Mouse (Mus musculus): ENCODE measurements at regions not wholly inside any gene's neighbourhood (a gene's known extent, or its start where the extent isn't known, plus 50 kb on each side); places are given as distances from the start of the nearest gene placed in this dataset.

GRCm38 (mm10) chr12:32761055-32761454, 58.3 kb upstream of the Nampt start:
- Histone ChIP-seq H3K27me3 (no peaks in the 10 kb centered on the region), H3K36me3 (no peaks in the 10 kb centered on the region), H3K27ac (no peak overlapping the region), H3K4me3 (no peak overlapping the region), H3K4me1 (no peaks in the 10 kb centered on the region), H3K9me3 (no peaks in the 10 kb centered on the region), H3K9ac (no peak overlapping the region), H3K4me2 (no peak overlapping the region)
- WGBS: 59% methylated on average over 3 of the region's 3 CpGs
- ATAC-seq (ENCODE audit: insufficient number of reproducible peaks, insufficient read depth, low FRiP score, low TSS enrichment, low read depth): no peak

DNA sequence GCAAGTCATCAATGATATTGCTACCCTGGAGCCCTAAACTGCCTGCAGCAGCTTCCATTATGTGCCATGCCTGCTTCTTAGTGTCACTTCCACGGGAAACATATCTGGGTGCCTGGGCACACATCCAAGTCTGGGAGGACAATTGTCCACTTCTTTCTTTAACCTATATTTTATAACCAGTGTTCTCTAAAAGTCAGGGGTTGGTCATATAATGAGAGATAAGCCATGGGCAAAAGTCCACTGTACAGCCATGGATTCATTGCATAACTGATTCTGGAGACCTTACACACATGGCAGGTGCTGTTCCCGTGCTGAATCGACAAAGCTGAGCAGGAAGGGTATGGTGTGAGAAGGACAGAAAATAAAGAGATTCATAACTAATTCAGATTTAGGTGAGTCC, 55.1 kb upstream of the Nampt start:
- 84% methylated on average over 3 of the region's 3 CpGs for WGBS
- H3K9me3 ChIP-seq: no peaks in the 10 kb centered on the region

GRCm38 (mm10) chr12:32764747-32765146, 54.6 kb upstream of the Nampt start:
- Histone ChIP-seq H3K9ac (no peak overlapping the region), H3K4me1 (peaks cover 6% of the 10 kb centered on the region; the same call in 1 of the 2 replicates), H3K9me3 (no peaks in the 10 kb centered on the region), H3K4me2 (no peak overlapping the region), H3K4me3 (no peak overlapping the region), H3K36me3 (no peaks in the 10 kb centered on the region), H3K27ac (no peak overlapping the region), H3K27me3 (no peaks in the 10 kb centered on the region)
- ATAC-seq (ENCODE audit: insufficient number of reproducible peaks, insufficient read depth, low FRiP score, low TSS enrichment, low read depth): no peak
- WGBS: 83% methylated on average over 7 of the region's 7 CpGs

More for the DNA sequence above, 55.1 kb upstream of the Nampt start:
- no peaks in the 10 kb centered on the region for H3K36me3 ChIP-seq
- H3K4me1 ChIP-seq: peaks cover 6% of the 10 kb centered on the region; the same call in 1 of the 2 replicates
- no peak overlapping the region for H3K4me3 ChIP-seq
- no peaks in the 10 kb centered on the region for H3K27me3 ChIP-seq
- no peak for ATAC-seq (ENCODE audit: insufficient number of reproducible peaks, insufficient read depth, low FRiP score, low TSS enrichment, low read depth)
- no peak overlapping the region for H3K4me2 ChIP-seq
- H3K27ac ChIP-seq: no peak overlapping the region
- H3K9ac ChIP-seq: no peak overlapping the region

GRCm38 (mm10) chr12:32765861-32766260, 53.5 kb upstream of the Nampt start:
- Histone ChIP-seq H3K27ac (no peak overlapping the region), H3K4me2 (no peak overlapping the region), H3K9ac (no peak overlapping the region), H3K36me3 (no peaks in the 10 kb centered on the region), H3K4me3 (no peak overlapping the region), H3K4me1 (peaks cover 6% of the 10 kb centered on the region; the same call in 1 of the 2 replicates), H3K9me3 (no peaks in the 10 kb centered on the region), H3K27me3 (no peaks in the 10 kb centered on the region)
- no peak for ATAC-seq (ENCODE audit: insufficient number of reproducible peaks, insufficient read depth, low FRiP score, low TSS enrichment, low read depth)

DNA sequence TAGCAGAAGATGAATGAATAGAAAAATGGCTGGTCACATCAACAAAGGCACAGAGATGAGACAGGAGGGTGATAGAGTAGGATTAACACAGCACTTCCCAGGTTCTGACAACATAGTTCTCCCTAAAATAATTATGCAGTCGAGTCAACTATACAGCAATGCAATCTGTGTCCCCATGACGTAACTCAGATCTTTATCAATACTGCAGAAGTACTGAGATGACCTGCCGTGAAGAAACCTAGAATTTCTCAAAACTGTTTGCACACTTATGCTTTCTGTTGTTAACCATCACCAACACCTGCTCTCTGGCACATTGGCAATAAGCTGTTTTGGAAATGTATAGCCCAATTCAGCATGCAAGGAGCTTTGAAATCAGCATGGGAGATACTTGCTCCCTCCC, 52.8 kb upstream of the Nampt start:
- Histone ChIP-seq H3K4me1 (peaks cover 6% of the 10 kb centered on the region; the same call in 1 of the 2 replicates), H3K36me3 (no peaks in the 10 kb centered on the region), H3K9me3 (no peaks in the 10 kb centered on the region), H3K4me2 (no peak overlapping the region), H3K27me3 (no peaks in the 10 kb centered on the region), H3K9ac (no peak overlapping the region), H3K27ac (no peak overlapping the region), H3K4me3 (no peak overlapping the region)
- 79% methylated on average over 3 of the region's 3 CpGs for WGBS
- ATAC-seq (ENCODE audit: insufficient number of reproducible peaks, insufficient read depth, low FRiP score, low TSS enrichment, low read depth): no peak

- peaks cover 6% of the 10 kb centered on the region; the same call in 1 of the 2 replicates for H3K4me1 ChIP-seq
- H3K9ac ChIP-seq: no peak overlapping the region
- H3K27me3 ChIP-seq: no peaks in the 10 kb centered on the region
- ATAC-seq (ENCODE audit: insufficient number of reproducible peaks, insufficient read depth, low FRiP score, low TSS enrichment, low read depth): no peak
- no peak overlapping the region for H3K4me3 ChIP-seq
- no peak overlapping the region for H3K27ac ChIP-seq
- no peaks in the 10 kb centered on the region for H3K36me3 ChIP-seq
- 64% methylated on average over 7 of the region's 7 CpGs for WGBS
- H3K4me2 ChIP-seq: no peak overlapping the region
- no peaks in the 10 kb centered on the region for H3K9me3 ChIP-seq
These were observed 51.9 kb upstream of the Nampt start for GRCm38 (mm10) chr12:32767206-32768081.

- no peak for ATAC-seq (ENCODE audit: insufficient number of reproducible peaks, insufficient read depth, low FRiP score, low TSS enrichment, low read depth)
- no peaks in the 10 kb centered on the region for H3K9me3 ChIP-seq
- H3K27ac ChIP-seq: no peak overlapping the region
- no peak overlapping the region for H3K9ac ChIP-seq
- no peak overlapping the region for H3K4me2 ChIP-seq
- 74% methylated on average over 3 of the region's 3 CpGs for WGBS
- no peaks in the 10 kb centered on the region for H3K36me3 ChIP-seq
- no peaks in the 10 kb centered on the region for H3K27me3 ChIP-seq
- no peak overlapping the region for H3K4me3 ChIP-seq
- peaks cover 6% of the 10 kb centered on the region; the same call in 1 of the 2 replicates for H3K4me1 ChIP-seq
These were observed 51.1 kb upstream of the Nampt start for GRCm38 (mm10) chr12:32768082-32768743.

DNA sequence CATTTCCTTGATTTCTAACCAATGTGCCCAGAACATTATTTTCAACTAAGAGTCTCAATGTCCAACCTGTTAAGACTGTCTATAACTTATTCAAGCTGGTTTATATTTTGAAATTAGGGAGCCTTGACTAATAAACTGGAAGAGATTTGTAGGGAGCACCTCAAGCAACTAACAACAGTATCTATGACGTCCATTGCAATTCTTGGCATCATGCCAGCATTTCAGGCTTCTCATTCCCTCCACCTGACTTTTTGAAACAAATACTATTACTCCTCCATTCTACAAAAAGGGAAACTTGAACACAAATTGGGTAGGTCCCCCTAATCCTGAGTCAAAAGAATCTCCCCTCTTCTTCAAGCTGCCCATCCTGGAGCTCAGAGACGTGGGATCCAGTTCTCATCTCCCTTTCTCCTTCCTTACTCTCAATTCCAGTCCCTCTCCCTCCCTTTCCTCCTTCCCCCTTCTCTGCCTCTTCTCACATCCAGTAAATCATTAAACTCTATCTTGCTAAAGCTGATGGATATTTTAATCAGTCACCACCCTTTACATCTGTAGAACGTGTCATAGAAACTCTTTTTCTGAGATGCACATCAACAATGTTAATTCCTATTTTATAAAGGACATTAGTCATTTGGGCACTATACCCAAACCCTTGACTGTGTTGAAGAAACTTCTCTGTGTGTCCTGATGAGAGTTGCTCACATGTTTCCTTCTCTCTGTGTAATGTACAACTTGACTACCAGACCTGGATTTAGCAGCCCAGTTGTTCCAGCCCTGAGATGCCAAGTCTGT, 50.4 kb upstream of the Nampt start:
- ATAC-seq (ENCODE audit: insufficient number of reproducible peaks, insufficient read depth, low FRiP score, low TSS enrichment, low read depth): no peak

More for the DNA sequence above, 50.4 kb upstream of the Nampt start:
- no peaks in the 10 kb centered on the region for H3K27me3 ChIP-seq
- no peak overlapping the region for H3K4me2 ChIP-seq
- H3K9me3 ChIP-seq: no peaks in the 10 kb centered on the region
- H3K4me3 ChIP-seq: no peak overlapping the region
- H3K4me1 ChIP-seq: peaks cover 6% of the 10 kb centered on the region; the same call in 1 of the 2 replicates
- H3K27ac ChIP-seq: no peak overlapping the region
- 66% methylated on average over 3 of the region's 3 CpGs for WGBS
- no peaks in the 10 kb centered on the region for H3K36me3 ChIP-seq
- H3K9ac ChIP-seq: no peak overlapping the region
